Mouse (Mus musculus): Measurements from ENCODE around the gene Ank2. TPM values are rescaled to one million over a fixed set of nuclear protein-coding genes. Genes with fewer than 3 reads are reported as not detected.

The Ank2 gene
- total RNA-seq, 1 experiment from 2014 or later, result 0.25 TPM

GRCm38 (mm10) chr3:127093631-127094030 is 405.5 kb downstream of the Ank2 start:
- no peak for ATAC-seq (replicated peaks in 1 of 2; ENCODE audit: insufficient read depth in 1 of 2, low FRiP score in 2 of 2, low TSS enrichment in 1 of 2, low read depth in 1 of 2, poor library complexity in 2 of 2, severe bottlenecking in 2 of 2)

GRCm38 (mm10) chr3:127087574-127087973 is 411.6 kb downstream of the Ank2 start:
- ATAC-seq (replicated peaks in 1 of 2; ENCODE audit: insufficient read depth in 1 of 2, low FRiP score in 2 of 2, low TSS enrichment in 1 of 2, low read depth in 1 of 2, poor library complexity in 2 of 2, severe bottlenecking in 2 of 2), result no peak

GRCm38 (mm10) chr3:127086834-127087506 is 412.2 kb downstream of the Ank2 start:
- no peak for ATAC-seq (replicated peaks in 1 of 2; ENCODE audit: insufficient read depth in 1 of 2, low FRiP score in 2 of 2, low TSS enrichment in 1 of 2, low read depth in 1 of 2, poor library complexity in 2 of 2, severe bottlenecking in 2 of 2)

GRCm38 (mm10) chr3:127077369-127077768 is 421.8 kb downstream of the Ank2 start:
- no peak for ATAC-seq (replicated peaks in 1 of 2; ENCODE audit: insufficient read depth in 1 of 2, low FRiP score in 2 of 2, low TSS enrichment in 1 of 2, low read depth in 1 of 2, poor library complexity in 2 of 2, severe bottlenecking in 2 of 2)

- no peak for ATAC-seq (replicated peaks in 1 of 2; ENCODE audit: insufficient read depth in 1 of 2, low FRiP score in 2 of 2, low TSS enrichment in 1 of 2, low read depth in 1 of 2, poor library complexity in 2 of 2, severe bottlenecking in 2 of 2)
Measured at GRCm38 (mm10) chr3:127075531-127076280, 423.4 kb downstream of the Ank2 start.

GRCm38 (mm10) chr3:127071471-127071870 is 427.7 kb downstream of the Ank2 start:
- ATAC-seq (replicated peaks in 1 of 2; ENCODE audit: insufficient read depth in 1 of 2, low FRiP score in 2 of 2, low TSS enrichment in 1 of 2, low read depth in 1 of 2, poor library complexity in 2 of 2, severe bottlenecking in 2 of 2), result no peak

- no peak for ATAC-seq (replicated peaks in 1 of 2; ENCODE audit: insufficient read depth in 1 of 2, low FRiP score in 2 of 2, low TSS enrichment in 1 of 2, low read depth in 1 of 2, poor library complexity in 2 of 2, severe bottlenecking in 2 of 2)
Measured at GRCm38 (mm10) chr3:127063654-127064386, 435.3 kb downstream of the Ank2 start.

GRCm38 (mm10) chr3:127059671-127060070 is 439.5 kb downstream of the Ank2 start:
- no peak for ATAC-seq (replicated peaks in 1 of 2; ENCODE audit: insufficient read depth in 1 of 2, low FRiP score in 2 of 2, low TSS enrichment in 1 of 2, low read depth in 1 of 2, poor library complexity in 2 of 2, severe bottlenecking in 2 of 2)

- ATAC-seq (replicated peaks in 1 of 2; ENCODE audit: insufficient read depth in 1 of 2, low FRiP score in 2 of 2, low TSS enrichment in 1 of 2, low read depth in 1 of 2, poor library complexity in 2 of 2, severe bottlenecking in 2 of 2), result no peak
Measured at GRCm38 (mm10) chr3:127041288-127041687, 457.9 kb downstream of the Ank2 start.

GRCm38 (mm10) chr3:127038570-127038969 is 460.6 kb downstream of the Ank2 start:
- no peak for ATAC-seq (replicated peaks in 1 of 2; ENCODE audit: insufficient read depth in 1 of 2, low FRiP score in 2 of 2, low TSS enrichment in 1 of 2, low read depth in 1 of 2, poor library complexity in 2 of 2, severe bottlenecking in 2 of 2)

GRCm38 (mm10) chr3:127036118-127036517 is 463.0 kb downstream of the Ank2 start:
- ATAC-seq (replicated peaks in 1 of 2; ENCODE audit: insufficient read depth in 1 of 2, low FRiP score in 2 of 2, low TSS enrichment in 1 of 2, low read depth in 1 of 2, poor library complexity in 2 of 2, severe bottlenecking in 2 of 2), result no peak

GRCm38 (mm10) chr3:127035540-127035939 is 463.6 kb downstream of the Ank2 start:
- no peak; a peak in 1 of 4 replicates for ATAC-seq (replicated peaks in 1 of 2; ENCODE audit: insufficient read depth in 1 of 2, low FRiP score in 2 of 2, low TSS enrichment in 1 of 2, low read depth in 1 of 2, poor library complexity in 2 of 2, severe bottlenecking in 2 of 2)

GRCm38 (mm10) chr3:127034983-127035382 is 464.2 kb downstream of the Ank2 start:
- ATAC-seq (replicated peaks in 1 of 2; ENCODE audit: insufficient read depth in 1 of 2, low FRiP score in 2 of 2, low TSS enrichment in 1 of 2, low read depth in 1 of 2, poor library complexity in 2 of 2, severe bottlenecking in 2 of 2), result no peak

GRCm38 (mm10) chr3:127023992-127024391 is 475.2 kb downstream of the Ank2 start:
- 0 out of 4 replicates have a peak, but pooled peaks of 1 of the 2 experiments have one; percentile 33 for ATAC-seq (replicated peaks in 1 of 2; ENCODE audit: insufficient read depth in 1 of 2, low FRiP score in 2 of 2, low TSS enrichment in 1 of 2, low read depth in 1 of 2, poor library complexity in 2 of 2, severe bottlenecking in 2 of 2)

GRCm38 (mm10) chr3:127020167-127020566 is 479.0 kb downstream of the Ank2 start:
- ATAC-seq (replicated peaks in 1 of 2; ENCODE audit: insufficient read depth in 1 of 2, low FRiP score in 2 of 2, low TSS enrichment in 1 of 2, low read depth in 1 of 2, poor library complexity in 2 of 2, severe bottlenecking in 2 of 2), result peak; percentile 94 to 95

GRCm38 (mm10) chr3:127019728-127020127 is 479.4 kb downstream of the Ank2 start:
- 0 out of 4 replicates have a peak, but pooled peaks of 1 of the 2 experiments have one; percentile 1 for ATAC-seq (replicated peaks in 1 of 2; ENCODE audit: insufficient read depth in 1 of 2, low FRiP score in 2 of 2, low TSS enrichment in 1 of 2, low read depth in 1 of 2, poor library complexity in 2 of 2, severe bottlenecking in 2 of 2)

GRCm38 (mm10) chr3:127019109-127019508 is 480.0 kb downstream of the Ank2 start:
- ATAC-seq (replicated peaks in 1 of 2; ENCODE audit: insufficient read depth in 1 of 2, low FRiP score in 2 of 2, low TSS enrichment in 1 of 2, low read depth in 1 of 2, poor library complexity in 2 of 2, severe bottlenecking in 2 of 2), result peak; percentile 33 to 43; a peak in 3 of 4 replicates

- no peak for ATAC-seq (replicated peaks in 1 of 2; ENCODE audit: insufficient read depth in 1 of 2, low FRiP score in 2 of 2, low TSS enrichment in 1 of 2, low read depth in 1 of 2, poor library complexity in 2 of 2, severe bottlenecking in 2 of 2)
Measured at GRCm38 (mm10) chr3:127017523-127017922, 481.6 kb downstream of the Ank2 start.

Data from hematopoietic stem cell, adult 5-6 weeks (primary cell).